Mouse (Mus musculus) heart, postnatal 0 days (tissue): ENCODE data around the gene Gm20605. TPM values are rescaled to one million over a fixed set of nuclear protein-coding genes. Genes with fewer than 3 reads are reported as not detected.

Experiments
- ATAC-seq: fragments of 200-750 bp; cut with Nextera tagmentation; 2 replicates; pipeline ENCODE4 v1.8.0; 2017; ENCODE audit warnings: low read depth, moderate number of reproducible peaks, moderate library complexity; ENCODE audit not compliant: insufficient read depth
- DNase-seq: peaks from one replicate; pipeline ENCODE4 v3.0.0-alpha.2; 2016; ENCODE audit warnings: low spot score
- H3K27ac ChIP-seq: fragments of 300-500 bp; sonication (generic); 2 replicates; pipeline ENCODE4 v1.5.1; 2014; ENCODE audit warnings: low read depth, mild to moderate bottlenecking
- H3K27me3 ChIP-seq: fragments of 300-500 bp; sonication (generic); 2 replicates; pipeline ENCODE4 v1.6.1; 2014; ENCODE audit warnings: low read length, mixed read lengths; ENCODE audit not compliant: control insufficient read depth, insufficient read depth
- H3K36me3 ChIP-seq: fragments of 300-500 bp; sonication (generic); replicated peaks from 2 replicates; pipeline ENCODE4 v1.6.1; 2014; ENCODE audit warnings: low read length, mixed read lengths; ENCODE audit not compliant: control insufficient read depth, insufficient read depth
- H3K4me1 ChIP-seq: fragments of 300-500 bp; sonication (generic); 2 replicates; pipeline ENCODE4 v1.6.1; 2014; ENCODE audit warnings: antibody characterized with exemption; ENCODE audit not compliant: control insufficient read depth, insufficient read depth
- H3K4me2 ChIP-seq: fragments of 300-500 bp; sonication (generic); 2 replicates; pipeline ENCODE4 v1.6.1; 2014; ENCODE audit warnings: low read depth, mild to moderate bottlenecking, low read length, moderate library complexity
- H3K4me3 ChIP-seq: fragments of 300-500 bp; sonication (generic); 2 replicates; pipeline ENCODE4 v1.5.1; 2014; ENCODE audit warnings: low read depth, low read length
- H3K9ac ChIP-seq: fragments of 300-500 bp; sonication (generic); replicated peaks from 2 replicates; pipeline ENCODE4 v1.6.1; 2014; ENCODE audit warnings: low read depth, low read length, mixed read lengths
- H3K9me3 ChIP-seq: fragments of 300-500 bp; sonication (generic); replicated peaks from 2 replicates; pipeline ENCODE4 v1.6.1; 2016; ENCODE audit warnings: low read length; ENCODE audit not compliant: control insufficient read depth
- CTCF ChIP-seq: IDR thresholded peaks from 2 replicates; pipeline ENCODE4 v1.5.1; 2016; ENCODE audit warnings: antibody characterized with exemption, control low read depth, low read depth
- EP300 ChIP-seq: IDR thresholded peaks from 2 replicates; pipeline ENCODE4 v1.6.1; 2016; ENCODE audit warnings: antibody characterized with exemption, low read depth
- WGBS: fragments of 180-500 bp; shearing (Covaris S2); extraction: QIAGEN DNeasy Blood & Tissue Kit; methylation state at CpG from one replicate; pipeline ENCODE4 v1.1.7; 2014; 5-methylcytosine and 5-hydroxymethylcytosine counted together
- polyA plus RNA-seq: library from polyadenylated mRNA; unstranded; fragments of >200 nt; fragmentation: Nextera tagmentation; extraction: Ambion mirVana; gene quantifications from 2 replicates; pipeline ENCODE4 v1.2.1, GENCODE M21; 2015
- total RNA-seq: library from RNA; depleted of rRNA; stranded (reverse); fragments of >200 nt; gene quantifications from 2 replicates; pipeline ENCODE4 v1.2.3, GENCODE M21; 2014; ENCODE audit warnings: low replicate concordance

Gm20605 gene
- total and polyA plus RNA-seq, 2 experiments from 2014 or later = 1.6 to 2.5 TPM

- no peak overlapping the region for H3K9ac ChIP-seq
- H3K27ac ChIP-seq = no peak overlapping the region
- TF ChIP-seq EP300 = no peak
- no peaks in the 10 kb centered on the region for H3K27me3 ChIP-seq
- no peaks in the 10 kb centered on the region for H3K4me1 ChIP-seq
- H3K36me3 ChIP-seq = peaks cover 58% of the 10 kb centered on the region
- 67% methylated on average over 9 of the region's 9 CpGs for WGBS
- DNase-seq = no peak
- H3K4me3 ChIP-seq = no peak overlapping the region
- H3K9me3 ChIP-seq = no peaks in the 10 kb centered on the region
- no peak overlapping the region for H3K4me2 ChIP-seq
- no peak for ATAC-seq
Measured at GRCm38 (mm10) chr5:137663057-137663456, 34.1 kb downstream of the Gm20605 start.

GRCm38 (mm10) chr5:137668971-137669370 is 40.0 kb downstream of the Gm20605 start:
- ATAC-seq = no peak
- DNase-seq = peak; percentile 29
- no peak overlapping the region for H3K9ac ChIP-seq
- WGBS = 34% methylated on average over 10 of the region's 10 CpGs
- H3K9me3 ChIP-seq = no peaks in the 10 kb centered on the region
- H3K36me3 ChIP-seq = peaks cover 26% of the 10 kb centered on the region
- H3K4me2 ChIP-seq = no peak overlapping the region
- no peak overlapping the region for H3K4me3 ChIP-seq
- H3K27me3 ChIP-seq = no peaks in the 10 kb centered on the region
- TF ChIP-seq CTCF = no peak
- TF ChIP-seq EP300 = no peak
- H3K27ac ChIP-seq = peak overlapping the region; percentile 47
- peaks cover 15% of the 10 kb centered on the region for H3K4me1 ChIP-seq

- no peaks in the 10 kb centered on the region for H3K27me3 ChIP-seq
- peaks cover 22% of the 10 kb centered on the region for H3K36me3 ChIP-seq
- 100% methylated on average over 1 of the region's 1 CpGs for WGBS
- no peak for DNase-seq
- H3K4me3 ChIP-seq = no peak overlapping the region
- H3K27ac ChIP-seq = peak overlapping the region; percentile 96
- H3K9ac ChIP-seq = no peak overlapping the region
- no peak for ATAC-seq
- TF ChIP-seq CTCF = peak; percentile 38; the same call in 1 of the 2 replicates
- no peak for TF ChIP-seq EP300
- H3K4me2 ChIP-seq = no peak overlapping the region
- H3K9me3 ChIP-seq = no peaks in the 10 kb centered on the region
- H3K4me1 ChIP-seq = peaks cover 15% of the 10 kb centered on the region
Measured at GRCm38 (mm10) chr5:137670240-137670639, 41.3 kb downstream of the Gm20605 start.

- Histone ChIP-seq H3K9me3 (no peaks in the 10 kb centered on the region), H3K4me1 (peaks cover 15% of the 10 kb centered on the region), H3K27ac (peak overlapping the region; percentile 96), H3K36me3 (peaks cover 9% of the 10 kb centered on the region), H3K4me2 (peak overlapping the region; percentile 32; the same call in 1 of the 2 replicates), H3K4me3 (no peak overlapping the region), H3K27me3 (no peaks in the 10 kb centered on the region), H3K9ac (peak overlapping the region; percentile 32)
- ATAC-seq (peak; percentile 90), DNase-seq (peak; percentile 89)
- 11% methylated on average over 9 of the region's 9 CpGs for WGBS
- TF ChIP-seq CTCF (no peak), EP300 (peak; percentile 86; the same call in 1 of the 2 replicates)
Measured at GRCm38 (mm10) chr5:137671443-137672240, 42.7 kb downstream of the Gm20605 start.

- no peak overlapping the region for H3K4me2 ChIP-seq
- 0 out of 2 replicates have a peak, but pooled peaks cover 3% of the 10 kb centered on the region for H3K36me3 ChIP-seq
- no peaks in the 10 kb centered on the region for H3K9me3 ChIP-seq
- no peak for DNase-seq
- peak overlapping the region; percentile 96 for H3K27ac ChIP-seq
- 68% methylated on average over 5 of the region's 5 CpGs for WGBS
- no peaks in the 10 kb centered on the region for H3K27me3 ChIP-seq
- TF ChIP-seq CTCF (no peak), EP300 (no peak)
- no peak overlapping the region for H3K9ac ChIP-seq
- H3K4me3 ChIP-seq = no peak overlapping the region
- H3K4me1 ChIP-seq = peaks cover 15% of the 10 kb centered on the region
- ATAC-seq = no peak
Measured at GRCm38 (mm10) chr5:137672361-137672760, 43.4 kb downstream of the Gm20605 start.

GRCm38 (mm10) chr5:137673015-137673414 is 44.0 kb downstream of the Gm20605 start:
- Histone ChIP-seq H3K4me2 (no peak overlapping the region), H3K4me1 (peaks cover 15% of the 10 kb centered on the region), H3K9me3 (no peaks in the 10 kb centered on the region), H3K9ac (no peak overlapping the region), H3K27me3 (no peaks in the 10 kb centered on the region), H3K27ac (peak overlapping the region; percentile 96), H3K4me3 (no peak overlapping the region), H3K36me3 (no peaks in the 10 kb centered on the region)
- WGBS = 66% methylated on average over 6 of the region's 6 CpGs
- TF ChIP-seq EP300 = no peak
- DNase-seq = no peak
- ATAC-seq = no peak
